Mouse (Mus musculus): ENCODE data around the gene Zfp2. TPM values are rescaled to one million over a fixed set of nuclear protein-coding genes. Genes with fewer than 3 reads are reported as not detected.

Zfp2 gene
- polyA plus RNA-seq (2014; fragmentation: Nextera tagmentation; extraction: Ambion mirVana): 11.1 and 17.4 TPM in 2 replicates

- Histone ChIP-seq H3K4me2 (replicated peaks; ENCODE audit: low read depth, low read length) (peak within 1 kb of the TSS; percentile 40), H3K4me1 (ENCODE audit: control insufficient read depth, insufficient read depth, low read length) (no peaks in the 10 kb centered on the region), H3K9ac (ENCODE audit: low read depth, low read length) (peak within 1 kb of the TSS; percentile 78), H3K27me3 (ENCODE audit: control insufficient read depth, insufficient read depth, low read length) (no peaks in the 10 kb centered on the region), H3K4me3 (ENCODE audit: low read length) (peak within 1 kb of the TSS; percentile 86), H3K9me3 (ENCODE audit: control insufficient read depth, low read length) (0 out of 2 replicates have a peak, but pooled peaks cover 2% of the 10 kb centered on the region), H3K27ac (ENCODE audit: low read depth, low read length) (peak within 1 kb of the TSS; percentile 79; the same call in 1 of the 2 replicates), H3K36me3 (ENCODE audit: control insufficient read depth, insufficient read depth, low read length) (peaks cover 14% of the 10 kb centered on the region)
- under 1% methylated on average over 42 of the region's 47 CpGs for WGBS
- peak; percentile 96 for ATAC-seq (ENCODE audit: low FRiP score, low TSS enrichment)
These were observed at the start of gene Zfp2 for GRCm38 (mm10) chr11:50915671-50916320. Zfp2 (minus strand) TSS chr11:50916165.

DNA sequence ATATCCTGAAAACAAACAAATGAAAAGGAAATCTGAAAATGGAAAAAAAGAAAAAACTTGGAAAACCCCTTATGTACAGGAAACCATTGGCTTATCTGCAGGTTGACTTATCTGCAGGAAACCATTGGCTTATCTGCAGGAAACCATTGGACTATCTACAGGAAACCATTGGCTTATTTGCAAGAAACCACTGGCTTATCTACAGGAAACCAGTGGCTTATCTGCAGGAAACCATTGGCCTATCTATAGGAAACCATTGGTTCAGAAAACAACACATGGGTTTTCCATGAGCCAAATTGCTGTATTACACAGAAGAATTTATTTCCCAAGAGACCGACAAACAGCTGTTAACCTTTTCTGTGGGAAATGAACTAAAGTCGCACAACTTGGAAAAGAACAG, 48.9 kb upstream of the Zfp2 start:
- Histone ChIP-seq H3K9ac (ENCODE audit: low read depth, low read length) (no peak overlapping the region), H3K27ac (ENCODE audit: low read depth, low read length) (no peak overlapping the region), H3K4me3 (ENCODE audit: low read length) (no peak overlapping the region), H3K9me3 (ENCODE audit: control insufficient read depth, low read length) (no peaks in the 10 kb centered on the region), H3K36me3 (ENCODE audit: control insufficient read depth, insufficient read depth, low read length) (no peaks in the 10 kb centered on the region), H3K4me2 (replicated peaks; ENCODE audit: low read depth, low read length) (no peak overlapping the region), H3K27me3 (ENCODE audit: control insufficient read depth, insufficient read depth, low read length) (no peaks in the 10 kb centered on the region), H3K4me1 (ENCODE audit: control insufficient read depth, insufficient read depth, low read length) (no peaks in the 10 kb centered on the region)
- ATAC-seq (ENCODE audit: low FRiP score, low TSS enrichment): no peak
- 70% methylated on average over 2 of the region's 2 CpGs for WGBS

DNA sequence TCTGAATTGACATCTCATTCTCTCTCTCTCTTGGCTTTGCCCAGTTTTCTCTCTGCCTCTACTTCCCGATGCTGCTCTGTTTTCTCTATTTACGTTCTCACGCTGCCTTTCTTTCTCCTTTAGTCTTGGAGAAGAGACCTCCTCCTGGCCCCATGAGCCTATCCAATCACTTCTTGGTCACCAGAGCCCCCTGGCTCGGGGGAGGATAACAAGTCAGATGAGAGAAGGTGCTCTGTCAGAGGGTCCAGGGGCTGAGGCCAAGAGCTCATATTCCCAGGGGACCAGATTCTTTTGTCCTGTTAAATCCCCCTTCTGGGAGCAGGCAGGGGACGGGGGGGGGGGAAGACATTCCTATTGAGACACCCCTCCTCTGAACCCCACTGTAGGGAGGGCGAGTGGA, 37.7 kb upstream of the Zfp2 start, which contains the start of gene Prop1:
Gene Prop1 (minus strand): TSS at position 101 of the 400 bp plus-strand sequence.
- Histone ChIP-seq H3K4me2 (replicated peaks; ENCODE audit: low read depth, low read length) (no peak within 1 kb of the TSS), H3K4me3 (ENCODE audit: low read length) (no peak within 1 kb of the TSS), H3K27ac (ENCODE audit: low read depth, low read length) (no peak within 1 kb of the TSS), H3K4me1 (ENCODE audit: control insufficient read depth, insufficient read depth, low read length) (no peaks in the 10 kb centered on the region; the same call in 1 of the 2 replicates), H3K36me3 (ENCODE audit: control insufficient read depth, insufficient read depth, low read length) (no peaks in the 10 kb centered on the region), H3K9me3 (ENCODE audit: control insufficient read depth, low read length) (no peaks in the 10 kb centered on the region), H3K9ac (ENCODE audit: low read depth, low read length) (no peak within 1 kb of the TSS), H3K27me3 (ENCODE audit: control insufficient read depth, insufficient read depth, low read length) (no peaks in the 10 kb centered on the region)
- 61% methylated on average over 6 of the region's 6 CpGs for WGBS
- ATAC-seq (ENCODE audit: low FRiP score, low TSS enrichment): no peak

DNA sequence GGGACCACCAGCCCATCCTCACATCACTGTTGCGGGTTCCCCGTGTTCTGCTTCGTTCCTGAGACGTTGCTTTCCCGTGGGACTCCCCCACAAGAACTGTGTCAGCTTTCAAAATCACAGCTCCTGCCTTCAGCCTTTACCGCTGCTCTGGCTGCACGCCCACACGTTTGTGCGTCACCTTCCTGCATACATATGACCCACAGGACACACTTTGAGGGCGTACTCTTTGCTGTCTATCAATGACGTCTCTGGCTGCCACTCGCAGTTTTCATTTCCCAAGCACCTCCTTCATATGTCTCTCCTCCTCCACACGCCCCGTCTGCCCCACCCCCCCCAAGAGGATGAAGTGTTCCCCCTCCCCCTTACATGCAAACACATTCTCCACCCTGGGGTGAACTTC, 36.3 kb upstream of the Zfp2 start:
- H3K4me3 ChIP-seq (ENCODE audit: low read length): no peak overlapping the region
- no peaks in the 10 kb centered on the region for H3K9me3 ChIP-seq (ENCODE audit: control insufficient read depth, low read length)
- no peaks in the 10 kb centered on the region; the same call in 1 of the 2 replicates for H3K4me1 ChIP-seq (ENCODE audit: control insufficient read depth, insufficient read depth, low read length)
- H3K9ac ChIP-seq (ENCODE audit: low read depth, low read length): no peak overlapping the region
- H3K27ac ChIP-seq (ENCODE audit: low read depth, low read length): no peak overlapping the region
- H3K4me2 ChIP-seq (replicated peaks; ENCODE audit: low read depth, low read length): peak overlapping the region; percentile 9; the same call in 1 of the 2 replicates
- no peaks in the 10 kb centered on the region for H3K36me3 ChIP-seq (ENCODE audit: control insufficient read depth, insufficient read depth, low read length)
- 30% methylated on average over 14 of the region's 14 CpGs for WGBS
- H3K27me3 ChIP-seq (ENCODE audit: control insufficient read depth, insufficient read depth, low read length): no peaks in the 10 kb centered on the region
- no peak for ATAC-seq (ENCODE audit: low FRiP score, low TSS enrichment)

- ATAC-seq (ENCODE audit: low FRiP score, low TSS enrichment): no peak
- Histone ChIP-seq H3K4me2 (replicated peaks; ENCODE audit: low read depth, low read length) (peak within 1 kb of the TSS; percentile 12; the same call in 1 of the 2 replicates), H3K9me3 (ENCODE audit: control insufficient read depth, low read length) (no peaks in the 10 kb centered on the region), H3K27me3 (ENCODE audit: control insufficient read depth, insufficient read depth, low read length) (no peaks in the 10 kb centered on the region), H3K36me3 (ENCODE audit: control insufficient read depth, insufficient read depth, low read length) (no peaks in the 10 kb centered on the region), H3K27ac (ENCODE audit: low read depth, low read length) (no peak within 1 kb of the TSS), H3K4me1 (ENCODE audit: control insufficient read depth, insufficient read depth, low read length) (0 out of 2 replicates have a peak, but pooled peaks cover 3% of the 10 kb centered on the region), H3K4me3 (ENCODE audit: low read length) (no peak within 1 kb of the TSS), H3K9ac (ENCODE audit: low read depth, low read length) (no peak within 1 kb of the TSS)
- WGBS: 76% methylated on average over 14 of the region's 14 CpGs
These were observed 27.5 kb upstream of the Zfp2 start, which contains the start of gene 4933414I15Rik for GRCm38 (mm10) chr11:50943506-50943905. 4933414I15Rik (minus strand) TSS chr11:50943765.

GRCm38 (mm10) chr11:50942386-50942785, 26.4 kb upstream of the Zfp2 start:
- peak overlapping the region; percentile 12; the same call in 1 of the 2 replicates for H3K4me2 ChIP-seq (replicated peaks; ENCODE audit: low read depth, low read length)
- H3K36me3 ChIP-seq (ENCODE audit: control insufficient read depth, insufficient read depth, low read length): no peaks in the 10 kb centered on the region
- no peak overlapping the region for H3K9ac ChIP-seq (ENCODE audit: low read depth, low read length)
- 0 out of 2 replicates have a peak, but pooled peaks cover 3% of the 10 kb centered on the region for H3K4me1 ChIP-seq (ENCODE audit: control insufficient read depth, insufficient read depth, low read length)
- ATAC-seq (ENCODE audit: low FRiP score, low TSS enrichment): no peak
- H3K4me3 ChIP-seq (ENCODE audit: low read length): no peak overlapping the region
- WGBS: 51% methylated on average over 12 of the region's 12 CpGs
- no peaks in the 10 kb centered on the region for H3K9me3 ChIP-seq (ENCODE audit: control insufficient read depth, low read length)
- H3K27ac ChIP-seq (ENCODE audit: low read depth, low read length): no peak overlapping the region
- H3K27me3 ChIP-seq (ENCODE audit: control insufficient read depth, insufficient read depth, low read length): no peaks in the 10 kb centered on the region

GRCm38 (mm10) chr11:50939621-50940366, 23.8 kb upstream of the Zfp2 start:
- ATAC-seq (ENCODE audit: low FRiP score, low TSS enrichment): peak; percentile 49; the same call in 1 of the 2 replicates
- 34% methylated on average over 14 of the region's 14 CpGs for WGBS
- H3K9me3 ChIP-seq (ENCODE audit: control insufficient read depth, low read length): no peaks in the 10 kb centered on the region
- H3K4me2 ChIP-seq (replicated peaks; ENCODE audit: low read depth, low read length): no peak overlapping the region
- no peak overlapping the region for H3K4me3 ChIP-seq (ENCODE audit: low read length)
- no peaks in the 10 kb centered on the region for H3K36me3 ChIP-seq (ENCODE audit: control insufficient read depth, insufficient read depth, low read length)
- H3K9ac ChIP-seq (ENCODE audit: low read depth, low read length): no peak overlapping the region
- no peaks in the 10 kb centered on the region for H3K27me3 ChIP-seq (ENCODE audit: control insufficient read depth, insufficient read depth, low read length)
- H3K27ac ChIP-seq (ENCODE audit: low read depth, low read length): no peak overlapping the region
- H3K4me1 ChIP-seq (ENCODE audit: control insufficient read depth, insufficient read depth, low read length): 0 out of 2 replicates have a peak, but pooled peaks cover 3% of the 10 kb centered on the region

GRCm38 (mm10) chr11:50938435-50938834, 22.5 kb upstream of the Zfp2 start:
- no peaks in the 10 kb centered on the region for H3K36me3 ChIP-seq (ENCODE audit: control insufficient read depth, insufficient read depth, low read length)
- no peak for ATAC-seq (ENCODE audit: low FRiP score, low TSS enrichment)
- no peaks in the 10 kb centered on the region for H3K27me3 ChIP-seq (ENCODE audit: control insufficient read depth, insufficient read depth, low read length)
- H3K9me3 ChIP-seq (ENCODE audit: control insufficient read depth, low read length): no peaks in the 10 kb centered on the region
- WGBS: 79% methylated on average over 8 of the region's 8 CpGs
- no peak overlapping the region for H3K9ac ChIP-seq (ENCODE audit: low read depth, low read length)
- H3K27ac ChIP-seq (ENCODE audit: low read depth, low read length): no peak overlapping the region
- H3K4me1 ChIP-seq (ENCODE audit: control insufficient read depth, insufficient read depth, low read length): 0 out of 2 replicates have a peak, but pooled peaks cover 3% of the 10 kb centered on the region
- H3K4me2 ChIP-seq (replicated peaks; ENCODE audit: low read depth, low read length): no peak overlapping the region
- H3K4me3 ChIP-seq (ENCODE audit: low read length): no peak overlapping the region
